Mouse (Mus musculus) layer of hippocampus, postnatal 10 days (tissue): ENCODE data around the gene Imp3. TPM values are rescaled to one million over a fixed set of nuclear protein-coding genes. Genes with fewer than 3 reads are reported as not detected.
A peak's percentile ranks its signal among the peaks of the same experiment; 100 is the strongest.
"Not testable (repeated sequence)": the region's sequence is repeated elsewhere in the genome, so short reads cannot be mapped to it uniquely, and the experiment has no call there.

Experiments used
- DNase-seq, 2 experiments: peaks; one replicate each; pipeline ENCODE4 v3.0.0; 2021; ENCODE audit warnings: low spot score in 2 of 2
- long read RNA-seq: library from polyadenylated mRNA; stranded (forward); transcript quantifications from one replicate; pipeline ENCODE4 v2.0.0, GENCODE M21; 2023
- total RNA-seq, 2 experiments: library from RNA; stranded (reverse); gene quantifications; 2 replicates each; pipeline ENCODE4 v1.2.3; 2021

The Imp3 gene
- total RNA-seq, result 10 to 100 TPM; 50.6 to 51.6 TPM
- long read RNA-seq, transcript Imp3-201 (1 exons, 924 nt), result major isoform, 82 of 83 reads
- long read RNA-seq, partial matches to known transcripts, result 0 of 83 reads
- long read RNA-seq, other reads (novel, unspliced or antisense), result 1 of 83 reads

GRCm38 (mm10) chr9:56937223-56938160, at the start of gene Imp3:
Imp3 (plus strand) TSS chr9:56937475.
- peak; percentile 83 to 88 for DNase-seq

GRCm38 (mm10) chr9:56887581-56887980, 49.7 kb upstream of the Imp3 start:
- no peak for DNase-seq

GRCm38 (mm10) chr9:56889817-56890216, 47.5 kb upstream of the Imp3 start:
- DNase-seq, result peak; percentile 75 to 80

- peak in 1 of 2 experiments; percentile 16 for DNase-seq
Observed at GRCm38 (mm10) chr9:56890522-56891250, 46.6 kb upstream of the Imp3 start.

GRCm38 (mm10) chr9:56891517-56892011, 45.7 kb upstream of the Imp3 start:
- DNase-seq, result peak; percentile 69 to 79

- no peak for DNase-seq
Observed at GRCm38 (mm10) chr9:56892111-56892510, 45.2 kb upstream of the Imp3 start.

GRCm38 (mm10) chr9:56893313-56893712, 44.0 kb upstream of the Imp3 start:
- DNase-seq, result no peak

- no peak for DNase-seq
Observed at GRCm38 (mm10) chr9:56894006-56894405, 43.3 kb upstream of the Imp3 start.

GRCm38 (mm10) chr9:56896779-56897178, 40.5 kb upstream of the Imp3 start:
- no peak for DNase-seq

GRCm38 (mm10) chr9:56899409-56899808, 37.9 kb upstream of the Imp3 start:
- DNase-seq, result no peak

- DNase-seq, result no peak
Observed at GRCm38 (mm10) chr9:56900060-56900459, 37.2 kb upstream of the Imp3 start.

GRCm38 (mm10) chr9:56900571-56900970, 36.7 kb upstream of the Imp3 start:
- no peak for DNase-seq

GRCm38 (mm10) chr9:56901187-56901586, 36.1 kb upstream of the Imp3 start:
- no peak for DNase-seq

- no peak for DNase-seq
Observed at GRCm38 (mm10) chr9:56903662-56904061, 33.6 kb upstream of the Imp3 start.

GRCm38 (mm10) chr9:56907549-56907948, 29.7 kb upstream of the Imp3 start:
- no peak for DNase-seq

- DNase-seq, result not testable (repeated sequence)
Observed at GRCm38 (mm10) chr9:56909991-56910390, 27.3 kb upstream of the Imp3 start.

GRCm38 (mm10) chr9:56911017-56911416, 26.3 kb upstream of the Imp3 start:
- DNase-seq, result no peak

- DNase-seq, result no peak
Observed at GRCm38 (mm10) chr9:56913991-56914390, 23.3 kb upstream of the Imp3 start.

GRCm38 (mm10) chr9:56915116-56915515, 22.2 kb upstream of the Imp3 start:
- DNase-seq, result no peak

GRCm38 (mm10) chr9:56915695-56916410, 21.4 kb upstream of the Imp3 start:
- no peak for DNase-seq

GRCm38 (mm10) chr9:56917131-56917530, 20.1 kb upstream of the Imp3 start:
- no peak for DNase-seq
